ENCODE assay signal across 10 mouse cellular contexts in genomic region chr1:184791109-184791508, GRCm38 (mm10). TPM values are rescaled to one million over a fixed set of nuclear protein-coding genes. Genes with fewer than 3 reads are reported as not detected.
DNase-seq lines count a peak whose midpoint lies in the region; ATAC-seq and TF ChIP-seq lines count a peak whose summit lies in the region.
"Had no signal": no experiment of that assay in that cellular context is flagged by ENCODE, and none has a peak within 500 bp of the region (broad histone marks: within the 10 kb centered on the region; RNA-seq: fewer than 3 reads in every experiment).

No protein-coding gene starts in this region.

- TF ChIP-seq POLR2A in liver, adult 2 months (IDR thresholded peaks at IDR 0.05; ENCODE audit: extremely low read depth, insufficient read depth, low read length): no peak

- no peaks in the 10 kb centered on the region for H3K27me3 ChIP-seq in liver, adult 2 months (ENCODE audit: control insufficient read depth, insufficient read depth, low read length)
- H3K27me3 ChIP-seq in liver, embryonic 11.5 days (replicated peaks; ENCODE audit: control insufficient read depth, insufficient read depth, low read length): no peaks in the 10 kb centered on the region
- H3K27me3 ChIP-seq in hindbrain, embryonic 12.5 days: no peaks in the 10 kb centered on the region; the same call in 1 of the 2 replicates

- no peaks in the 10 kb centered on the region for H3K9me3 ChIP-seq in liver, embryonic 11.5 days (ENCODE audit: control insufficient read depth, low read length)
- H3K9me3 ChIP-seq in hindbrain, embryonic 12.5 days (replicated peaks): no peaks in the 10 kb centered on the region
- H3K9me3 ChIP-seq: heart, embryonic 13.5 days had no signal

- 38% methylated on average over 2 of the region's 2 CpGs for WGBS in liver, adult 2 months
- WGBS in liver, embryonic 11.5 days: 4% methylated on average over 2 of the region's 2 CpGs
- WGBS in hindbrain, embryonic 12.5 days: 3% methylated on average over 2 of the region's 2 CpGs

- no peak overlapping the region for H3K27ac ChIP-seq in liver, adult 2 months (replicated peaks; ENCODE audit: insufficient read depth, low read depth, low read length)
- H3K27ac ChIP-seq in liver, embryonic 11.5 days (ENCODE audit: low read depth, low read length): no peak overlapping the region
- no peak overlapping the region for H3K27ac ChIP-seq in hindbrain, embryonic 12.5 days
- H3K27ac ChIP-seq: heart, embryonic 13.5 days; macrophage had no signal

- no peaks in the 10 kb centered on the region for H3K4me1 ChIP-seq in liver, adult 2 months (ENCODE audit: control insufficient read depth, insufficient read depth, low read length)
- H3K4me1 ChIP-seq in liver, embryonic 11.5 days (replicated peaks; ENCODE audit: control insufficient read depth, insufficient read depth, low read length): no peaks in the 10 kb centered on the region; the same call in 1 of the 2 replicates
- no peaks in the 10 kb centered on the region for H3K4me1 ChIP-seq in hindbrain, embryonic 12.5 days

- no peak overlapping the region for H3K4me2 ChIP-seq in liver, embryonic 11.5 days
- H3K4me2 ChIP-seq in hindbrain, embryonic 12.5 days (replicated peaks): no peak overlapping the region
- H3K4me2 ChIP-seq: heart, embryonic 13.5 days had no signal

- TF ChIP-seq CTCF in liver, adult 2 months (IDR thresholded peaks at IDR 0.05; ENCODE audit: low read depth, low read length): peak; percentile 23; the same call in 1 of the 2 replicates

- peaks cover 70% of the 10 kb centered on the region for H3K36me3 ChIP-seq in liver, adult 2 months (ENCODE audit: control insufficient read depth, insufficient read depth, low read length)
- H3K36me3 ChIP-seq in liver, embryonic 11.5 days (ENCODE audit: control insufficient read depth, insufficient read depth, low read length): no peaks in the 10 kb centered on the region
- no peaks in the 10 kb centered on the region for H3K36me3 ChIP-seq in hindbrain, embryonic 12.5 days
- H3K36me3 ChIP-seq: heart, embryonic 13.5 days had no signal

- DNase-seq in embryo, embryonic 10 days (ENCODE audit: low spot score): peak; percentile 81
- no peak for DNase-seq in embryo, embryonic 9.5 days (ENCODE audit: extremely low spot score)
- peak; percentile 37 for DNase-seq in liver, adult 2 months (ENCODE audit: extremely low read depth, low read depth, low spot score)
- DNase-seq in liver, embryonic 11.5 days (ENCODE audit: low spot score): no peak
- DNase-seq in forelimb bud, embryonic 11.5 days (ENCODE audit: low read depth, low spot score): peak; percentile 46
- DNase-seq in mesoderm, embryonic 11.5 days (ENCODE audit: low read depth, low spot score): peak; percentile 64

- H3K79me2 ChIP-seq in liver, adult 2 months (ENCODE audit: control insufficient read depth, insufficient read depth, low read length): no peaks in the 10 kb centered on the region

- H3K9ac ChIP-seq in liver, adult 2 months (ENCODE audit: low read depth, low read length): no peak overlapping the region
- H3K9ac ChIP-seq in liver, embryonic 11.5 days (ENCODE audit: low read depth, low read length): no peak overlapping the region
- H3K9ac ChIP-seq in hindbrain, embryonic 12.5 days: no peak overlapping the region
- H3K9ac ChIP-seq: heart, embryonic 13.5 days had no signal

- ATAC-seq in liver, embryonic 11.5 days (replicated peaks; ENCODE audit: low FRiP score): no peak
- ATAC-seq in activated CD4-positive, CD25-positive, alpha-beta regulatory T cell, adult 4 months: peak; percentile 34
- no peak for ATAC-seq in hindbrain, embryonic 12.5 days (ENCODE audit: low FRiP score)

- no peak overlapping the region for H3K4me3 ChIP-seq in liver, adult 2 months (ENCODE audit: insufficient read depth, low read depth, low read length)
- no peak overlapping the region for H3K4me3 ChIP-seq in liver, embryonic 11.5 days (ENCODE audit: low read depth, low read length)
- H3K4me3 ChIP-seq in hindbrain, embryonic 12.5 days: no peak overlapping the region
- H3K4me3 ChIP-seq: heart, embryonic 13.5 days had no signal

RNA-seq across cellular contexts. Expression of gene Marc1, which starts 20.0 kb away (rescaled TPM):
- total RNA-seq in liver, adult 2 months (2014; rRNA removed): 345 and 386 TPM in 2 replicates
- 395 and 462 TPM in 2 replicates for polyA plus RNA-seq in liver, adult 2 months (2012; rRNA removed)
- 3.9 and 5.1 TPM in 2 replicates for polyA plus RNA-seq in liver, embryonic 11.5 days (2014; fragmentation: Nextera tagmentation; extraction: Ambion mirVana)
- not detected for polyA plus RNA-seq in activated CD4-positive, CD25-positive, alpha-beta regulatory T cell, adult 4 months (2017; shearing (Covaris generic))
- not detected in 2 replicates for polyA plus RNA-seq in hindbrain, embryonic 12.5 days (2016; fragmentation: Nextera tagmentation; extraction: Ambion mirVana)
- polyA plus RNA-seq: heart, embryonic 13.5 days; macrophage had no signal

RNA-seq across cellular contexts. Expression of gene Marc2, which starts 55.1 kb away (rescaled TPM):
- 563 and 653 TPM in 2 replicates for total RNA-seq in liver, adult 2 months (2014; rRNA removed)
- polyA plus RNA-seq in liver, adult 2 months (2012; rRNA removed): 365 and 397 TPM in 2 replicates
- 240 and 250 TPM in 2 replicates for polyA plus RNA-seq in liver, embryonic 11.5 days (2014; fragmentation: Nextera tagmentation; extraction: Ambion mirVana)
- polyA plus RNA-seq in activated CD4-positive, CD25-positive, alpha-beta regulatory T cell, adult 4 months (2017; shearing (Covaris generic)): 10 to 100 TPM; 31.5 to 33.8 TPM
- 105 and 121 TPM in 2 replicates for polyA plus RNA-seq in hindbrain, embryonic 12.5 days (2016; fragmentation: Nextera tagmentation; extraction: Ambion mirVana)

RNA-seq across cellular contexts. Expression of gene Hlx, which starts 58.7 kb away (rescaled TPM):
- total RNA-seq in liver, adult 2 months (2014; rRNA removed): 1.1 and 2.3 TPM in 2 replicates
- 6.1 and 7.3 TPM in 2 replicates for polyA plus RNA-seq in liver, adult 2 months (2012; rRNA removed)
- polyA plus RNA-seq in liver, embryonic 11.5 days (2014; fragmentation: Nextera tagmentation; extraction: Ambion mirVana): 42.3 and 46.9 TPM in 2 replicates
- polyA plus RNA-seq in activated CD4-positive, CD25-positive, alpha-beta regulatory T cell, adult 4 months (2017; shearing (Covaris generic)): not detected
- polyA plus RNA-seq in hindbrain, embryonic 12.5 days (2016; fragmentation: Nextera tagmentation; extraction: Ambion mirVana): 5.6 and 9.1 TPM in 2 replicates

Comparison
In these comparisons a context has a peak if more than half of its experiments do, and no peak if none do; other contexts are left out.
1. DNase-seq: peak in embryo, embryonic 10 days (single experiment), liver, adult 2 months (single experiment), forelimb bud, embryonic 11.5 days (single experiment) and mesoderm, embryonic 11.5 days (single experiment); none in embryo, embryonic 9.5 days (single experiment) and liver, embryonic 11.5 days (single experiment).
2. RNA of gene Marc1, which starts 20.0 kb away (polyA plus RNA-seq): 395 to 462 TPM in liver, adult 2 months; 3.9 to 5.1 TPM in liver, embryonic 11.5 days, not detected in activated CD4-positive, CD25-positive, alpha-beta regulatory T cell, adult 4 months and not detected in hindbrain, embryonic 12.5 days; every median in the first group is over 10 times any median in the second.